Mouse (Mus musculus): ENCODE data around the gene Coa3. TPM values are rescaled to one million over a fixed set of nuclear protein-coding genes. Genes with fewer than 3 reads are reported as not detected.
A peak's percentile ranks its signal among the peaks of the same experiment; 100 is the strongest.

Gene Coa3
- total RNA-seq, 1 experiment = 139 TPM

- no peak overlapping the region for H3K4me3 ChIP-seq (ENCODE audit: insufficient read depth in 1 of 2, low read depth in 1 of 2, low read length in 2 of 2, poor library complexity in 1 of 2, severe bottlenecking in 1 of 2)
- peaks cover 0 to 10% of the 10 kb centered on the region in 2 experiments; a peak in 1 of 4 replicates for H3K4me1 ChIP-seq (ENCODE audit: control insufficient read depth in 2 of 2, insufficient read depth in 2 of 2, low read length in 2 of 2, poor library complexity in 1 of 2)
- no peak for TF ChIP-seq ZC3H11A (IDR thresholded peaks at IDR 0.05; ENCODE audit: borderline replicate concordance, low read depth, low read length)
- TF ChIP-seq CHD2 (IDR thresholded peaks at IDR 0.05; ENCODE audit: low read depth, low read length) = no peak
- no peak for TF ChIP-seq ZNF384 (IDR thresholded peaks at IDR 0.05; ENCODE audit: low read depth, low read length)
- TF ChIP-seq HCFC1 (IDR thresholded peaks at IDR 0.05; ENCODE audit: borderline replicate concordance, insufficient read depth, low read length) = no peak
- TF ChIP-seq MAFK (IDR thresholded peaks at IDR 0.05; ENCODE audit: insufficient read depth, low read depth, low read length) = no peak
- H3K27ac ChIP-seq (ENCODE audit: insufficient read depth, low read depth, low read length, poor library complexity, severe bottlenecking) = no peak overlapping the region
- no peak for DNase-seq (ENCODE audit: low read depth, low spot score)
- no peak overlapping the region for H3K9ac ChIP-seq (ENCODE audit: insufficient read depth, low read depth, low read length, poor library complexity, severe bottlenecking)
- in situ Hi-C loops (cut with MboI; ENCODE audit: low sequenced_read_pairs in 2 of 2, unreplicated experiment in 2 of 2) = no loop called here
- no peaks in the 10 kb centered on the region for H3K9me3 ChIP-seq (ENCODE audit: control insufficient read depth, insufficient read depth, low read depth, low read length)
- H3K36me3 ChIP-seq (ENCODE audit: control insufficient read depth, insufficient read depth, low read length, poor library complexity, severe bottlenecking) = peaks cover 2% of the 10 kb centered on the region; the same call in 1 of the 2 replicates
These were observed 27.9 kb downstream of the Coa3 start for GRCm38 (mm10) chr11:101251031-101251430.

- H3K9ac ChIP-seq (ENCODE audit: insufficient read depth, low read depth, low read length, poor library complexity, severe bottlenecking) = no peak overlapping the region; the same call in 1 of the 2 replicates
- in situ Hi-C loops (cut with MboI; ENCODE audit: low sequenced_read_pairs in 2 of 2, unreplicated experiment in 2 of 2) = no loop called here
- H3K4me1 ChIP-seq (ENCODE audit: control insufficient read depth in 2 of 2, insufficient read depth in 2 of 2, low read length in 2 of 2, poor library complexity in 1 of 2) = peaks cover 0 to 15% of the 10 kb centered on the region in 2 experiments; a peak in 1 of 4 replicates
- TF ChIP-seq ZC3H11A (IDR thresholded peaks at IDR 0.05; ENCODE audit: borderline replicate concordance, low read depth, low read length) = peak; percentile 86
- no peak for TF ChIP-seq MAFK (IDR thresholded peaks at IDR 0.05; ENCODE audit: insufficient read depth, low read depth, low read length)
- no peak overlapping the region for H3K27ac ChIP-seq (ENCODE audit: insufficient read depth, low read depth, low read length, poor library complexity, severe bottlenecking)
- H3K36me3 ChIP-seq (ENCODE audit: control insufficient read depth, insufficient read depth, low read length, poor library complexity, severe bottlenecking) = no peaks in the 10 kb centered on the region
- no peaks in the 10 kb centered on the region for H3K9me3 ChIP-seq (ENCODE audit: control insufficient read depth, insufficient read depth, low read depth, low read length)
- no peak overlapping the region for H3K4me3 ChIP-seq (ENCODE audit: insufficient read depth in 1 of 2, low read depth in 1 of 2, low read length in 2 of 2, poor library complexity in 1 of 2, severe bottlenecking in 1 of 2)
- DNase-seq (ENCODE audit: low read depth, low spot score) = peak; percentile 88
These were observed 30.5 kb downstream of the Coa3 start for GRCm38 (mm10) chr11:101248258-101248994.

- in situ Hi-C loops (cut with MboI; ENCODE audit: low sequenced_read_pairs in 2 of 2, unreplicated experiment in 2 of 2) = no loop called here
- Histone ChIP-seq H3K36me3 (ENCODE audit: control insufficient read depth, insufficient read depth, low read length, poor library complexity, severe bottlenecking) (no peaks in the 10 kb centered on the region), H3K9me3 (ENCODE audit: control insufficient read depth, insufficient read depth, low read depth, low read length) (no peaks in the 10 kb centered on the region), H3K4me3 (ENCODE audit: insufficient read depth in 1 of 2, low read depth in 1 of 2, low read length in 2 of 2, poor library complexity in 1 of 2, severe bottlenecking in 1 of 2) (no peak overlapping the region), H3K27ac (ENCODE audit: insufficient read depth, low read depth, low read length, poor library complexity, severe bottlenecking) (no peak overlapping the region), H3K9ac (ENCODE audit: insufficient read depth, low read depth, low read length, poor library complexity, severe bottlenecking) (no peak overlapping the region), H3K4me1 (ENCODE audit: control insufficient read depth in 2 of 2, insufficient read depth in 2 of 2, low read length in 2 of 2, poor library complexity in 1 of 2) (peaks cover 0 to 15% of the 10 kb centered on the region in 2 experiments; a peak in 1 of 4 replicates)
- TF ChIP-seq HCFC1 (IDR thresholded peaks at IDR 0.05; ENCODE audit: borderline replicate concordance, insufficient read depth, low read length) = no peak
- no peak for TF ChIP-seq ZNF384 (IDR thresholded peaks at IDR 0.05; ENCODE audit: low read depth, low read length)
- no peak for TF ChIP-seq ZC3H11A (IDR thresholded peaks at IDR 0.05; ENCODE audit: borderline replicate concordance, low read depth, low read length)
- TF ChIP-seq CHD2 (IDR thresholded peaks at IDR 0.05; ENCODE audit: low read depth, low read length) = no peak
- no peak for TF ChIP-seq MAFK (IDR thresholded peaks at IDR 0.05; ENCODE audit: insufficient read depth, low read depth, low read length)
- DNase-seq (ENCODE audit: low read depth, low spot score) = no peak
These were observed 31.3 kb downstream of the Coa3 start for GRCm38 (mm10) chr11:101247521-101248030.

GRCm38 (mm10) chr11:101246702-101247012 is 32.3 kb downstream of the Coa3 start:
- peaks cover 0 to 15% of the 10 kb centered on the region in 2 experiments; a peak in 1 of 4 replicates for H3K4me1 ChIP-seq (ENCODE audit: control insufficient read depth in 2 of 2, insufficient read depth in 2 of 2, low read length in 2 of 2, poor library complexity in 1 of 2)
- H3K36me3 ChIP-seq (ENCODE audit: control insufficient read depth, insufficient read depth, low read length, poor library complexity, severe bottlenecking) = no peaks in the 10 kb centered on the region
- peak overlapping the region; percentile 55 to 57 for H3K4me3 ChIP-seq (ENCODE audit: insufficient read depth in 1 of 2, low read depth in 1 of 2, low read length in 2 of 2, poor library complexity in 1 of 2, severe bottlenecking in 1 of 2)
- DNase-seq (ENCODE audit: low read depth, low spot score) = no peak
- H3K27ac ChIP-seq (ENCODE audit: insufficient read depth, low read depth, low read length, poor library complexity, severe bottlenecking) = no peak overlapping the region
- no peak for TF ChIP-seq HCFC1 (IDR thresholded peaks at IDR 0.05; ENCODE audit: borderline replicate concordance, insufficient read depth, low read length)
- TF ChIP-seq CHD2 (IDR thresholded peaks at IDR 0.05; ENCODE audit: low read depth, low read length) = no peak
- TF ChIP-seq ZC3H11A (IDR thresholded peaks at IDR 0.05; ENCODE audit: borderline replicate concordance, low read depth, low read length) = no peak
- no peak for TF ChIP-seq MAFK (IDR thresholded peaks at IDR 0.05; ENCODE audit: insufficient read depth, low read depth, low read length)
- TF ChIP-seq ZNF384 (IDR thresholded peaks at IDR 0.05; ENCODE audit: low read depth, low read length) = no peak
- no peaks in the 10 kb centered on the region for H3K9me3 ChIP-seq (ENCODE audit: control insufficient read depth, insufficient read depth, low read depth, low read length)
- H3K9ac ChIP-seq (ENCODE audit: insufficient read depth, low read depth, low read length, poor library complexity, severe bottlenecking) = peak overlapping the region; percentile 29
- in situ Hi-C loops (cut with MboI; ENCODE audit: low sequenced_read_pairs in 2 of 2, unreplicated experiment in 2 of 2) = no loop called here
